Mouse (Mus musculus) heart, adult 2 months (tissue): Measurements from ENCODE around the gene Camta1.

Source experiments
- CTCF ChIP-seq: fragments of 200-600 bp; IDR thresholded peaks from 2 replicates; pipeline ENCODE4 v1.8.1; 2022; ENCODE audit warnings: antibody characterized with exemption, mild to moderate bottlenecking, moderate library complexity
- POLR2A ChIP-seq: fragments of 200-500 bp; IDR thresholded peaks from 2 replicates; pipeline ENCODE4 v1.6.1; 2011; ENCODE audit warnings: mild to moderate bottlenecking, low read depth, low read length, control low read depth; ENCODE audit not compliant: insufficient read depth

GRCm38 (mm10) chr4:151263786-151264414 is 597.8 kb downstream of the Camta1 start:
- TF ChIP-seq POLR2A (no peak), CTCF (no peak)
